Mouse (Mus musculus) thymus, adult 2 months (tissue): Measurements from ENCODE around the gene Olfr10.

Experiments
- CTCF ChIP-seq: fragments of 200-500 bp; IDR thresholded peaks from 2 replicates; pipeline ENCODE4 v1.5.1; 2012; ENCODE audit warnings: mild to moderate bottlenecking, control low read depth, low read length, moderate library complexity, borderline replicate concordance; ENCODE audit not compliant: control insufficient read depth, poor library complexity, insufficient read depth; ENCODE audit errors: extremely low read depth
- POLR2A ChIP-seq: fragments of 200-500 bp; IDR thresholded peaks from 2 replicates; pipeline ENCODE4 v1.6.1; 2012; ENCODE audit warnings: mild to moderate bottlenecking, low read length, control low read depth, moderate library complexity; ENCODE audit not compliant: control insufficient read depth, poor library complexity, insufficient read depth; ENCODE audit errors: extremely low read depth

- TF ChIP-seq POLR2A (no peak), CTCF (no peak)
These were observed 17.3 kb upstream of the Olfr10 start for GRCm38 (mm10) chr11:49287251-49287650.
